Mouse (Mus musculus) ovary, postnatal 36 days (tissue): ENCODE measurements around the gene Osbpl5.

ENCODE experiments used
- DNase-seq: peaks from one replicate; pipeline ENCODE4 v3.0.0; 2022; ENCODE audit warnings: low spot score, mixed read lengths

Osbpl5 gene

GRCm38 (mm10) chr7:143756125-143757026 is at the start of gene Osbpl5:
Osbpl5 (minus strand) TSS chr7:143756985.
- no peak for DNase-seq

- no peak for DNase-seq
Measured at GRCm38 (mm10) chr7:143805199-143805624, 48.4 kb upstream of the Osbpl5 start.

GRCm38 (mm10) chr7:143801195-143802065 is 44.6 kb upstream of the Osbpl5 start:
- DNase-seq: no peak

GRCm38 (mm10) chr7:143800770-143801169 is 44.0 kb upstream of the Osbpl5 start:
- DNase-seq: no peak

- no peak for DNase-seq
Measured at GRCm38 (mm10) chr7:143798783-143799182, 42.0 kb upstream of the Osbpl5 start.

GRCm38 (mm10) chr7:143793121-143793520 is 36.3 kb upstream of the Osbpl5 start:
- peak; percentile 54 for DNase-seq

GRCm38 (mm10) chr7:143792336-143792985 is 35.7 kb upstream of the Osbpl5 start:
- no peak for DNase-seq

- DNase-seq: peak; percentile 72
Measured at GRCm38 (mm10) chr7:143783996-143784829, 27.4 kb upstream of the Osbpl5 start, which contains the start of gene Mrgpre. Mrgpre (minus strand) TSS chr7:143784500.

- DNase-seq: no peak
Measured at GRCm38 (mm10) chr7:143783378-143783995, 26.7 kb upstream of the Osbpl5 start.

- DNase-seq: no peak
Measured at GRCm38 (mm10) chr7:143777375-143777774, 20.6 kb upstream of the Osbpl5 start.

- no peak for DNase-seq
Measured at GRCm38 (mm10) chr7:143776137-143776536, 19.4 kb upstream of the Osbpl5 start.

GRCm38 (mm10) chr7:143769461-143769860 is 12.7 kb upstream of the Osbpl5 start:
- DNase-seq: no peak

- no peak for DNase-seq
Measured at GRCm38 (mm10) chr7:143768267-143768666, 11.5 kb upstream of the Osbpl5 start.

- no peak for DNase-seq
Measured at GRCm38 (mm10) chr7:143766893-143767292, 10.1 kb upstream of the Osbpl5 start, which contains the start of gene Mrgprg. Mrgprg (minus strand) TSS chr7:143766993.

GRCm38 (mm10) chr7:143764876-143765530 is 8.2 kb upstream of the Osbpl5 start:
- no peak for DNase-seq

- DNase-seq: no peak
Measured at GRCm38 (mm10) chr7:143763794-143764193, 7.0 kb upstream of the Osbpl5 start.

- no peak for DNase-seq
Measured at GRCm38 (mm10) chr7:143758956-143759355, 2.2 kb upstream of the Osbpl5 start.

GRCm38 (mm10) chr7:143757696-143758095 is 911 bp upstream of the Osbpl5 start:
- DNase-seq: no peak

GRCm38 (mm10) chr7:143757027-143757390 is 224 bp upstream of the Osbpl5 start:
- DNase-seq: peak; percentile 76
